Mouse (Mus musculus): Measurements from ENCODE around the gene Traf3.

Traf3 gene

DNA sequence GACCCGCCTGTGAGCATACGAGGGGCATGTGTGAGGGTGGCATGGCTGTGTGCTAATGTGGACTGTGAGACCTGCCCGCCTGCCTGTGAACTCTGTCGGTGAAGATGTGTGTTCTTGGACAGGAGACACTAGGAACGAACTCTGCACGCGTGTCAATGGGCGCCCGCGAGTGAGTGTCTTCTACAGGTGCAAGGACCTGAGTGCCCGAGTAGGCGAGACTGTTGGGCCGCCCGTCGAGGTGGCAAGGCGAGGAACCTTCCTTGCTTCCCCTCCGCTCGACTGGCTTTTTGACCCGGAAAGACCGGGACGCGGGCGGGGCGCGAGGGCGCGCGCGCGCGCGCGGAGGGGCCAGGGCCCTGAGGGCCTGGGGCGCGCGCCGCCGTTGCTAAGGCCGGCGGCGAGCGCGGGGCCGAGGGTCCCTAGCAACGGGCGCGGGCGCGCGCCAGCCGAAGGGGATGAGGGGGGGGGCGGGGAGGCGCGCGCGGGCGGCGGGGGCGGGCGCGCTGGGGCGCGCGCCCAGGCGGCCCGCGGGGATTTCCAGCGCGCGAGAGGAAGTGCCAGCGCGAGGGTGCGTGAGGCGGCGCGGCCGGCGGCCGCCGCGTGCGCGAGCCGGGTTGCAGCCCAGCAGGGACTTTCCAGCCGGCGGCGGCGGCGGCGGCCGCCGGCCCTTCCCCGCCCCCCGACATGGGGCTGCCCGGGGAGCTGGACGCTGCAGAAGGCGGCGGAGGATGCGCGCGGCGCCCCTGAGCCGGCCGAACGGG is at the start of gene Traf3:
Traf3 (plus strand) TSS at position 540 of the 761 bp plus-strand sequence.
- peak; percentile 73 to 81 for DNase-seq

DNA sequence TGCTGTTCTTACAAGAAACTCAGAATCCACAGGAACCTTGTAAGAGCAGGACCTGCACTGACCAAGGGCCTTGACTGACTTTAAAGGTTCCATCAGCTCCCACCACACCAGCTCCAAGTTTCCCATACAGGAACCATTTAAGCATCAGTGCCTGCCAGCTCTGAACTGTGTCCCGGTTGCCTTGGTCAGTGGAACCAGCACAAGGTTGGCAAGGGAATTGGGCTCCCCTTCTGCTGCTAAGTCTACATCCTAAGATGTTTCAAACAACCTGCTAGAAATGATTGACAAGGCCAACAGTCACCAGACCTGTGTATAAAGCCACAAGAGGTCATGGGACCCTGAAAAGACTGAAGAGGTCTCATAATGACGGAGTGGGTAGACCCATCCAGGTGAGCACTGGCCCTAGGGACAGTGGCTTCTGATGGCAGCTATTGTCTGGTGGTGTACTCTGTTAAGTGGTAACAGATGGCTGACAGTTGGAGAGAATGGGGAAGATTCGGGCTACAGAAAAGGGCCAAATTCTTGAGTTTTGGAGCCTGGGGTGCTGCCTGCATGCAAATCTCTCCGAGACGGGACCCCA is 46.6 kb upstream of the Traf3 start:
- peak; percentile 53 to 68 for DNase-seq

DNA sequence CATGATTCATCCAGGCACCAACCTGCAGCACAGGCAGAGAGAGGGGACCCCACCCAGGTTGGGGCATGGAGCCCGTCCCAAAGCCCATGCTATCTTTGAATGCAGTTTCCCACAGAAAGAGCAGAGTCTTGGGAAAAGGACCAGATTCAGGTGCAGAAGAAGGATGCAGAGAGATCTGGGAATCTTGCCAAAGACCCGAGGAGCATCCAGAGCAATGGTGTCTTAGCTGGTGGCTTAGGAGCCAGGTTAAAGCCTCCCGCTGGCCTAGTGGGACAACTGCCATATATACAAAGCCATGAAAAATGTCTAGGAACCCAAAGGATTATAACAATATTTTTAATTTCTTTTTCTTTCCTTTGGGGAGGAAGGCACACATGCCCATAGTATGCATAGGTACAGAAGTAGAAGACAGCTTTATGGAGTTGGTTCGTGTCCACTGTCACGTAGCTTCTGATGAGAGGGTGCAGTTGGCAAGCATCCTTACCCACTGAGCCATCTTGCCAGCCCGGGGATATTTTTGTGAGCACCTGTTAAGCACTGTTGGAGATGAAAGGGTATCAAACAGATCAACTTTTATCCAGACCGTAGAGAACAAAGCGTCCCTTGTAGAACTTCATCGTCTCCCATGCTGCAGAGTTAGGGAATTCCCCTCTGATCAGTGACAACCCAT is 45.1 kb upstream of the Traf3 start:
- peak; percentile 60 to 64 for DNase-seq

DNA sequence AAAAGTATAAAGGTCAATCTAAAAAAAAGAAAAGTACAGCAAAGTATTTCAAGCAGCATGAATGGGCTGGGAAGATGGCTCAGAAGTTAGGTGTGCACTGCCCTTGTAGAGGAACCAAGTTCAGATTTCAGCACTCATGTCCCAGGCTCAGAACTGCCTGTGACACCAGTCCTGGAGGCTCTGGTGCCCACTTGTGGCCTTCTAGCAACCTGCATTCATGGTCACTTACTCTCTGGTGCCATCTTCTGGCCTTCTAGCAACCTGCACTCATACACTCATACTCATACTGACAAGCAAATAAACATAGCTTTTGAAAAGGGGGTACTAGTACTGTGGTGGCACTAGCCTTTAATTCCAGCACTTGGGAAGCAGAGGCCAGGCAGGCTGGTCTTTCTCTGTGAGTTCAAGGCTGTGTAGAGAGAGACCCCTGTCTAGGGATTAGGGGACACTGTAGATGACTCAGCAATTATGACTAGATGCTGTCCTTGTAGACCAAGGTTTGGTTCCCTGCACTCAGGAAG is 43.8 kb upstream of the Traf3 start:
- DNase-seq, result peak in 1 of 2 experiments; percentile 30

DNA sequence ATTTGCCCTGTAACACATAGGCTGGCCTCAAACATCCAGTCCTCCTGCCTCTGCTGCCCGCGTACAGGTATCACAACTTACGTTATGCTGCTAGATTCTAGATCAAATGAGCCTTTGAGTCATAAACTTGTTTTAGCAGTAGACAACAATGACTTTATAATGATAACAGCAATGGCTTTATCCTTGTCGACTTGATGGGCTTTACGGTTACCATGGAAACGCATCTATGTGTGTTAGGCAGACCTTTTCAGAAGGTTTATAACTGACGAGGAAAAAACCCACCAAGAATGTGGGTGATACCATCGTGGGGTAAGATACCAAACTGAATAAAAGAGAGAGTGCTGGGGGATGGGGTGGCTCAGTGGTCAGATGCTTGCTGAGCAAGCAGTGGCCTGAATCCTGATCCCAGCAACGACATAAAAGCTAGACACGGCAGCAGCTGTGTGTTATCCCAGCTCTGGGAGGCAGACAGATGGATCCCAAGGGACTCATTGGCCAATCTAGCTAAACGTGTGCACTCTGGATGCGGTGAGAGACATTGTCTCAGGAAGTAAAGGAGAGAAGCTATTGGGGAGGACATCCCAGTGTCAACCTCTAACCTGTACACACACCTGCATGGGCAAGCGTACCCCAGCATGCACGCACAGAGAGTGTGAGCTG is 41.4 kb upstream of the Traf3 start:
- no peak for DNase-seq

DNA sequence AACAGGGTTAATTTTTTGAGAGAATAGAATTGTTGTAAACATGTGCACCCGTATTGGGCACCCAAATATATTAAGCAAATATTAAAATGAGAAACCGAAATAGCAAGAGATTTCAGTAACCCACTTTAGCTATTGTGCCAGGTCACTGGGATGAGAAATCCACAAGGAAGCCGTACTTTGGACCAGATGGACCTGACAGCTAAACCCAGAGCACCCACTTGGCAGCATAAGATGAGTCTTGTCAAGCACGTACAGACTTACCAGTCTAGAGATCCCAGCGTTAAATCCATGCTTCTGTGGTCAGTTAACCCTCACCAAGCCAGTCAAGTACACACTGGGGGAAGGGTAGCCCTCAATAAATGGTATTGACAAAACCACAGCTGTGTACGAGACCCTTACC is 40.5 kb upstream of the Traf3 start:
- peak in 1 of 2 experiments; percentile 43 for DNase-seq

DNA sequence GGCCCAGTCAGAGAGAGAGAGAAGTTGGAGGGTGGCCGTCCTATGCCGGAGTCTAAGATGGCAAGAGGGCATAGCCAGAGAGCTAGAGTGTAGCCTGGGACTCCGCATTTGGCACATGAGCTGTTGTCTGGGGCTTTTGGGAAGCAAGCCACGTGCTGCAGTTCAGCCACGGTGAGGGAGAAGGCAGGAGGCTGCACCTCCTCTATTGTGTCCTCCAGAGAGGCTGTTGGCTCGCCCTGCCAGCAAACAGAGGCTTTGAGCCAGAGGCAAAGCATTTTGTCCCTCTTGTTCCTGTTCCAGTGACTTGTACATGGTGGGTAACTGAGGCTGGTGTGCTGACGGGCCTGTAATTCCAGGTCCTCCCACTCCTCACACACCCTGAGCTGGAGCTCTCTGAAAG is 32.0 kb upstream of the Traf3 start:
- DNase-seq, result peak; percentile 63 to 69

DNA sequence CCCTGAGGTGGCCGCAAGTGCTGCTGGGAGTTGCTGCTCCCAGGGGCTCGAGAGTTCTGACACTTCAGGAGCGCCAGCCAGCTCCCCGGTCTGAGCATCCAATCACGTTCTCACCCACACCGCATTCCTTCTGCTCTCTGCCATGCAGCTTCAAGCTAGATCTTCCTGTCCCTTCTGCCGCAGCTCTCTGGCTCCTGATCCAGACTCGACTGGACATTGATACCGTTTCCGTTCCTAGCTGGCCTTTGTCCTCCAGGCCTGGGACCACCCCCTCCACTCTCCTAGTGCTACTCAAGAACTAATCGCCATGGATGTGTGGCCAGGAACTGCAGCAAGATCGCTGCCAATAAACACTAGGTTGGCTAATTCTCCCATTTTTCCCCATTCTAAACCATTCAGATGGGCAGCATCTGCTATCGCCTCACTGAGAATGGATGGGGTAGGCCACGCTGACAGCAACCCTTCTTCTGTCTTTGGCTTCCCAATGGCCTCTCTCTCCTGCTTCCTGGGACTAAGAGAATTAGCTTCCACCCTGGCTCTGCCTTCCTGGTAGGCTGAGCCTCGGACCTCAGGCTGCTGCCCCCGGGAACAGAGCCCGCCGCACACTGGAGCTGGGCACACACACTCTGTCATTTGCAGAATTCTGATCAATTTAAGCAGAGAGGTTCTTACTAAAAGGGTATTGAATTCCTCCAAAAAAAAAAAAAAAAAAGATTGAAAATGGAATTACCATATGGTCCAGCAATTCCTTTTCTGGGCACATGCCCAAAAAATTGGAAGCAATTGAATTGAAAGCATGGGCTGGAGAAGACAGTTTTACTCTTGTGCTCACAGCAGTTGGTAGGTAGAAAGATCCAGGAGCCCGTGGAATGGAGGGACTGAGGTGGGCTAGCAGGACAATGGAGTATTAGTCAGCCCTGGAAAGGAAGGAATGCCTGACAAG is 31.1 kb upstream of the Traf3 start:
- DNase-seq, result peak; percentile 48 to 50

DNA sequence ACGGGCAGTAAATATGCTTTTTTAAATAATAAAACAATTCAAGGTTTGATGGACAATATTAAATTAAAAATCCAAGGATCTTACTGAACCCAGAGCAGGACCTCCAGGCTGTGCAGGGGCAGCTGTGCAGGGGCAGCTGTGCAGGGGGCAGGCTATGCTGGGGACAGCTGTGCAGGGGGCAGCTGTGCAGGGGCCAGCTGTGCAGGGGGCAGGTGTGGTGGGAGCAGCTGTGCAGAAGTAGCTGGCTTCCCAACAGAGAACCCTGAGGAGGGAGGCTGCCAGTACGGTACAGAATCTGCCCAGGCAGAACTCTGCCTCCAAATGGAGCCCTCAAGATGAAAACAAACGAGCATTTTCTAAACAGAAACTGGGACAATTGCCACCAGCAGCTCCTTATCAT is 30.2 kb upstream of the Traf3 start:
- DNase-seq, result no peak

DNA sequence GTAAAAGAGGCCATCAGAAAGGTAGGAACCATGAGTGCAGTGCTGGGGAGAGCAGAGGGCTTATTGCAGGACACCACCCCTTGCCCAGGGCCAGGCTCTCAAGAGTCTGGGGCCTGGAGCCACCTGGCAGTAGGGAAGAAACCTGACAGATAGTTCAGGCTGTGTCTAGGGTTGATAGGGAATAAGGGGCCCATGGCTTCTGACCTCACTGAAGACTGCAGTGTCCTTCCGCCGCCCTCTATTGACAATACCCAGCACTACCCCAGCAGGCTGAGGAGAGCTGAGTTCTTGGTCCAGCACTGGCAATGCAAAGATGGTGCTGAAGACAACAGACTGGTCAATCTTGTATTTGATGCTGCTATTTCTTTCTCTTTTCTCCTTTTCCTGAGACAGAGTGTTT is 29.1 kb upstream of the Traf3 start:
- DNase-seq, result peak in 1 of 2 experiments; percentile 43

DNA sequence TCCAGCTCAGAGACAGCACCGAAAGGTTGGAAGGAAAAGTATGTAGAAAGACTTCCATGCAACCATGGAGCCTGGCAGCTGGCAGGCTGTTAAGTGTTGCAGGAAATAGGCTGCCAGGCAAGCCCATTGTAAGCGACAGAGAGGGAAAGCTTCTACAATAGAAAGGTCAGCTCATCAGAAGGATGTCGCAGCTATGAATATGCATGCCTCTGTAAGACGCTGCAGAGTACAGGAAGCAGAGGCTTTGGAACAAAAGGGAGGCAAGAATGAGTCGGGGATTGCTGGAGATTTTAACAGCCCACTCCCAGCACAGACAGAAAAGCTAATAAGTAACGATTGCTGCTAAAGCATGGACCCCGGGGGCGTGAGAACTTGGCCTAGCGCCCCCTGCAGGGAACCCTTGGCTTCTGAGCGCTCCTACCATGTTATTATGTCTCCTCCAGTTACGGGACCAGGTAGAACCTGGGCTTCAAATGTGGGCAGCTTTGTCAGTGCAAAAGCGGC is 23.1 kb upstream of the Traf3 start:
- DNase-seq, result peak; percentile 51 to 64

DNA sequence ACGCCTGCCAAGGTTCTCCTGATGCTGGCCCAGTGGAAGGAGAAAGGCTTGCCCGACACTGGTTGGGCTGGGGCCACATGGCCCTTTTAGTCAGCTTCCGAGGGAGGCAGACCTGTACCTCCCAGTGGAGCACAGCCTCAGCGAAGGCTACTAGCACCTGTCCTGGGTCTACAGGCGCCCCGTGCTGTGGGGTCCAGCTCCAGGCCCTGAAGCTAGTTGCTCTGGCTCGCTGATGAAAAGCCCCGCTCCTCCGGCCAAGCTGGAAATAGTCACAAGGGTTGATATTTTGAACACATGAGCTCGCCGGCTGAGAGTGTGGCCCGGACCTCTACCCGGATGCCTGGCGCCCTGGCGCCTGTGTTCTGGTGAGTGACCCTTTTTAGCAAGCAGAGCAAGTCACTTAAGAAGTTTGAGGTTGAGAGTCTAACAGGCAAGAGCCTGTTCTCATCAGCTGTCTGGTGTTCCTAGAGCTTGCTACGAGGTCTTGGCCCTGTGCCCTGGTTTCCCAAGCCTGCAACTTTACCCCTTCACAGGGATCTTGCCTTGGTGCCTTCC is 22.6 kb upstream of the Traf3 start:
- DNase-seq, result no peak

DNA sequence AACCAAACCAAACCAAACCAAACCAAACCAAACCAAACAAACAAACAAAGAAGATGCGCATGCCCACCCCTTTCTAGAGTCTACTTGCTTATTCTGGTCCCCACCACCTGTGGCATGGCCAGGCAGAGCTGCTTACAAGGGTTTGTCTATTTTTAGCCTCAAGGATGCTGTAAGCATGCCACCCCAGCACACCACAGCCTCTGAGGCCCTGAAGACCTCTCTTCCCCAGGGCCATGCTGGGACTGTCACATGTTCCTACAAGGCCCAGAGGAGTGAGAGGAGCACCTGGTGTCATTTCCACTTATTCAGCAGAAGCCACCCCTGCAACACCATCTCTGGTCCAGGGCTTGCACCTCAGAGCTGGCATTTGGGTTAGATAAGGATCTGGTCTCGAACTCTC is 21.6 kb upstream of the Traf3 start:
- DNase-seq, result no peak

DNA sequence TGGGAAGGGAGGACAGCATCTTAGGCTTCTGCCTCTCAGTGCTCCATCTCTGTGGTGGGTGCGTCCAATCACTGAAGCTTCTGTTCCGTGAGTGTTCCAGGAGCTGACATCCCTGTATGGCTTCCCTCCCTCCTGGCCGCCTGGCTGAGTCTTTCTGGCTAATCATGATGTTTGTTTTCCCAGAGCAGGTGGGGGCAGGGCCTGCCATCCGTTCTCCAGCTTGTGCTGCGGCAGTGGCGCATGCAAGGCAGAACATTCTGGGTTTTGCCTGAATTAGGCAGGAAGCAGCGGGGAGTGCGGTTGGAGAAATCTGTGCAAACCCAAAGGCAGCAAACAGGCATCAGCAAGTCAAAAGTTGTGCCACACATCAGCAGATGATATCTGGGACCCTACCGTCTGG is 20.9 kb upstream of the Traf3 start:
- DNase-seq, result no peak

DNA sequence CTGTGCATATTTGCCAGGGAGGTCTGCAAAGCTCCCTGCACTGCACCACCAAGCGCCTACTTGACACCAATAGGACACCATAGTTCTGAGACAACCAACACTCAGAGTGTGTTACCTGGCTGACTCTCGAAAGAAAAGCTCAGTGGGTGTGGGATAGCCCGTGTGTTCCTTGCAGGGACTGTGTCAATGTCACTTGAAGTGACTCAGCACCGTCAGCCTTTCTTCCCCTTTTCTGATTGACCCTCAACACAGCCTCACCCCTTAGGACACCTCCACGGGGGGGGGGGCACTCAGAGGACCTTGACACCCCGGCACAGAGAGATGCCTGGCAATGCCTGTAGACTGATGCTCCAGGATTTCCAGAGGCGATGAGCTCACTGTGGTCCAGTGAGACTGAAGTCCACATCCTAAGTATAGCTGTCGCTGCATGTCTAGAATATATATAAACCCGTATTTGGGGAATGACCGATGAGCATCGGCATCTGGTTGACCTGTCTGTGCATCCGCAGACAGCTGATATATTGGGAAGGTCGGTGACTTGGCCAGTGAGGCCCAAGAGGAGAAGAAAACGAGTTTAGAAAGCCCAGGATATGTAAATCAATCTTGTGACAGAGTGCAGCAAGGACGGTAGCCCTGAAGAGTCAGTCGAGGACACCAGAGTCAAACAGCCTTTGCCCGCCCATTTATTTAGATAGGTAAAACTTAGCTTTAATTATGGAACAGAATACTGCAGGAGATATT is 16.5 kb upstream of the Traf3 start:
- no peak for DNase-seq

DNA sequence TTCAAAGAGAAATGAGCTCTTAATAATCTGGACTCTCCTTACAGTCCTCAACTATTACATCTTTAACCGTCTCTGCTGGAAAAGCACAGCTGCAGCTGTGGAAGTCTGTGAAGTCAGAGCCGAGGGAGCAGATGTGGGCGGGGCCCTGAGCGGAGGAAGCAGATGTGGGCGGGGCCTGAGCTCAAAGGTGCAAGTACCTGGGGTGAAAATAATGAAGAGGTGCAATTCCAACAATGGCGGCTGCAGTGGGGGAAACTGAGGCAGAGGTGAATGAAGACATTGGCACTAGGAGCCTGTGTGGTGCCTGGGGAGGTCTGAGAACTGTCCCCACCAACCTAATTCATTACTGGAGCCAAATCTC is 16.0 kb upstream of the Traf3 start:
- no peak for DNase-seq

DNA sequence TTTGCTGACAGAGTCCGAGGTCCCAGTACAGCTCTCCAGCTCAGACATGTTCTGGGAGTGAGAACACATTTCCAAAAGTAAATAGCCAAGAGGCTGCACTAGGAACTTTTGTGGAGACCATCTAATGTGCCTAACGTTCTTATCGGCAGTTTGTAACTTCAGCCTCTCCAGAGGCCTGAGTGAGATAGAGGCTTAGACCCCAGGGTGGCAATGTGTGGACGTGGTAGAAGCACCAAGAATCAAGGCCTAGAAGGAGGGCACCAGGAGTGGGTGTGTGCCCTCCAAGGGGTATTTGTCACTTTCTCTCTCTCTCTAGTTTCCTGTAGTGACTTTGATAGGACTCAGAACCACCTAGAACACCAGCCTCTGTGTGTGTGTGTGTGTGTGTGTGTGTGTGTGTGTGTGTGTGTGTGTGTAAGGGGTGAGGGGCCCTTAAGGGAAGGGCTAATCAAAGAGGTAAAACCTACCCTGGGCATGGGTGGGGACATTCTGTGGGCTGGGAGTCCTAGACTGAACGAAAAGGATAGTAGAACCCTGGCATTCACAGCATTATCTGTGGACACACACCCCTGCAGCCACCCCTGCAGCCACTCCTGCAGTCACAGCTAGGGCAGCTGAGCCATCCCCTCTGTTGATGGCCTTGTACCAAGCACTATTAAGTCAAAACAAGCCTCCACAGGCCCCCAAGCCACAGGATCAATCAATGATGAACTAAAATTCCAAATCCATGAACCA is 14.6 kb upstream of the Traf3 start:
- DNase-seq, result no peak

DNA sequence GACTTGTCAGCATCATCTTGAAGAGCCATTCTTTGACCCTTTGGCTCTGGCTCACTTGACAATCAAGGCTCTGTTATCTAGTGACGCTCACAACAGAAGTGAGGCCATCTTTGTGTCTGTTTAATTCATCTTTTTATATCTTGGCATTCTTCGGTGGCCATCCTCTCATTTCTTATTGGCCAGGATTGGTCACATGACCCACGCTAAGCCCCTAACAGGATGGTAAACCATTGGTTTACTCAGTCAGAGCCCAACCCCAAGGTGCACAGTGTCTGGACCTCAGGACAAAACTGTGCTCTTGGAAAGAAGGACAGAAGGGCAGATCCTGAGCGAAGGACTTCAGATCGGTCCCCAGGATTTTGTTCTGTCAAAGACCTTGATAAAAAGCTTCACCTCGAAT is 13.6 kb upstream of the Traf3 start:
- DNase-seq, result no peak

DNA sequence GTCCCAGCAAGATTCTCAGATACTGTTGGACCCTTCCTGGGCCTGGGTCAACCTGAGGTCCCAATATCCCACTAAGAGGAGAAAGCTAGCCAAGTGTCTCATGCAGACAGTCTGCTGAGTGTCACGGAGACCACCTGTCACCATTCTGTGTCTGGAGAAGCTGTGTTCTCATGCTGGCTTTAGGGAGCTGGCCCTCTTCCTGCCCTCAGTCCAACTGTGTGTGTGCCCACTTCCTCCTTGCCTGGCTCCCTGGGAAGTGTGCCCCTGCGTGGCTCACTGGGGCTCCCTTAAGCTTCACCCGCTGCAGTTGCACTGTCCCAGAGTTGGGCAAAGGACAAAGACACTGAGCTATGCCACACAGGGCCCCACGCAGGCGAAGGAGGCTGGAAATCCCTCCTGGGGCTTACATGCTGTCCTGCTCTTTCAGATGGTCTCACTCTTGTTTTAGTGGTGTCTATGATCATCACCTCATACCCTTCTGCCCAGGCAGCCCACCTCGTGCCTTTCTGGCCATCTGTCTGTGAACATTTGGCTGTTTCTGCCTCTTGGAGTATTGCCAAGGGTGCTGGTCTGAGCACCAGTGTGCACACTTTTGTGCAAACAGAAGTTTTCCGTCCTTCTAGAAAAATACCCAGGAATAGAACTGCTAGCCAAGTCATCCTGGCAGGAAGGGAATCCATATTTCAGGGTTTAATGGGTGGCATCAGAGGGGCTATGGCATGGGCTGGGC is 13.0 kb upstream of the Traf3 start:
- DNase-seq, result peak; percentile 54 to 60

DNA sequence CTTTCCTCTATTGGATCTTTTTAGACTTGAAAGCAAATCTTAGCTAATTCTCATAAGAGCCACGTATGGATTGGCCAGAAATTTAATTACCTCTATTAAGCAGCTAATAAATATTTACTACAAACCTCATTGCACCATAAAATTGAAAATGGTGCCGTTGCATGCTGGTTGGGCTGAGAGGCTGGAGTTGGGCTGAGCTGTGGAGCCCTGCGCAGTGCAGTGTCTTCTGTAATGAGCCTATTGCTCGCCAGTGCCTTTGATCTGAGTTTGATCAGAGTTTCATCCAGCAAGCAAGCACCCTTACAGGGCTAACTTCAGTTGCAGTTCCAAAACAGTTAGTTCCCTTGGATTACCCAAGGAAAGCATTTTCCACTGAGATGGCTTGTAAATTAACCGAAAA is 12.2 kb upstream of the Traf3 start:
- DNase-seq, result no peak
